Mouse (Mus musculus): Measurements from ENCODE around the gene Opcml.

The Opcml gene

GRCm38 (mm10) chr9:28705796-28706195 lies 915.2 kb downstream of the Opcml start:
- no peak for DNase-seq (ENCODE audit: extremely low read depth, insufficient read length, low spot score)

GRCm38 (mm10) chr9:28714544-28714943 lies 924.0 kb downstream of the Opcml start:
- DNase-seq (ENCODE audit: extremely low read depth, insufficient read length, low spot score) = no peak

GRCm38 (mm10) chr9:28720186-28720585 lies 929.6 kb downstream of the Opcml start:
- DNase-seq (ENCODE audit: extremely low read depth, insufficient read length, low spot score) = no peak

- no peak for DNase-seq (ENCODE audit: extremely low read depth, insufficient read length, low spot score)
Measured at GRCm38 (mm10) chr9:28731811-28732602, 941.4 kb downstream of the Opcml start.

GRCm38 (mm10) chr9:28737955-28738354 lies 947.4 kb downstream of the Opcml start:
- no peak for DNase-seq (ENCODE audit: extremely low read depth, insufficient read length, low spot score)

GRCm38 (mm10) chr9:28738451-28738860 lies 947.9 kb downstream of the Opcml start:
- DNase-seq (ENCODE audit: extremely low read depth, insufficient read length, low spot score) = no peak

GRCm38 (mm10) chr9:28744771-28745170 lies 954.2 kb downstream of the Opcml start:
- DNase-seq (ENCODE audit: extremely low read depth, insufficient read length, low spot score) = no peak

- DNase-seq (ENCODE audit: extremely low read depth, insufficient read length, low spot score) = no peak
Measured at GRCm38 (mm10) chr9:28748902-28749301, 958.3 kb downstream of the Opcml start.

GRCm38 (mm10) chr9:28752908-28753307 lies 962.3 kb downstream of the Opcml start:
- no peak for DNase-seq (ENCODE audit: extremely low read depth, insufficient read length, low spot score)

- DNase-seq (ENCODE audit: extremely low read depth, insufficient read length, low spot score) = no peak
Measured at GRCm38 (mm10) chr9:28756841-28757451, 966.4 kb downstream of the Opcml start.

GRCm38 (mm10) chr9:28761460-28761859 lies 970.9 kb downstream of the Opcml start:
- no peak for DNase-seq (ENCODE audit: extremely low read depth, insufficient read length, low spot score)

- DNase-seq (ENCODE audit: extremely low read depth, insufficient read length, low spot score) = no peak
Measured at GRCm38 (mm10) chr9:28764149-28764548, 973.6 kb downstream of the Opcml start.

GRCm38 (mm10) chr9:28776517-28777503 lies 986.2 kb downstream of the Opcml start:
- DNase-seq (ENCODE audit: extremely low read depth, insufficient read length, low spot score) = no peak

- no peak for DNase-seq (ENCODE audit: extremely low read depth, insufficient read length, low spot score)
Measured at GRCm38 (mm10) chr9:28783834-28784233, 993.3 kb downstream of the Opcml start.

GRCm38 (mm10) chr9:28789439-28789838 lies 998.9 kb downstream of the Opcml start:
- DNase-seq (ENCODE audit: extremely low read depth, insufficient read length, low spot score) = no peak

- no peak for DNase-seq (ENCODE audit: extremely low read depth, insufficient read length, low spot score)
Measured at GRCm38 (mm10) chr9:28800100-28800499, 1009.5 kb downstream of the Opcml start.

GRCm38 (mm10) chr9:28806666-28807065 lies 1016.1 kb downstream of the Opcml start:
- DNase-seq (ENCODE audit: extremely low read depth, insufficient read length, low spot score) = no peak

GRCm38 (mm10) chr9:28822060-28822459 lies 1031.5 kb downstream of the Opcml start:
- DNase-seq (ENCODE audit: extremely low read depth, insufficient read length, low spot score) = no peak

- no peak for DNase-seq (ENCODE audit: extremely low read depth, insufficient read length, low spot score)
Measured at GRCm38 (mm10) chr9:28822466-28822865, 1031.9 kb downstream of the Opcml start.

- no peak for DNase-seq (ENCODE audit: extremely low read depth, insufficient read length, low spot score)
Measured at GRCm38 (mm10) chr9:28825821-28826220, 1035.2 kb downstream of the Opcml start.

GRCm38 (mm10) chr9:28845961-28846570 lies 1055.5 kb downstream of the Opcml start:
- DNase-seq (ENCODE audit: extremely low read depth, insufficient read length, low spot score) = no peak
